Mouse (Mus musculus): Measurements from ENCODE around the gene Cpxm1. TPM values are rescaled to one million over a fixed set of nuclear protein-coding genes. Genes with fewer than 3 reads are reported as not detected.

Gene Cpxm1
- polyA plus RNA-seq, 2 experiments, result 1.9 to 2.3 TPM

- Histone ChIP-seq H3K27ac (peak within 1 kb of the TSS; percentile 53), H3K9ac (replicated peaks) (peak within 1 kb of the TSS; percentile 91), H3K4me3 (ENCODE audit: insufficient read depth in 1 of 2, low read depth in 2 of 2, low read length in 2 of 2) (peak within 1 kb of the TSS; percentile 73 to 81), H3K27me3 (ENCODE audit: control insufficient read depth, insufficient read depth, low read length) (no peaks in the 10 kb centered on the region), H3K4me2 (ENCODE audit: low read depth) (peak within 1 kb of the TSS; percentile 99), H3K4me1 (replicated peaks; ENCODE audit: control insufficient read depth in 2 of 2, insufficient read depth in 2 of 2, low read length in 1 of 2) (peaks cover 10 to 14% of the 10 kb centered on the region in 2 experiments), H3K36me3 (replicated peaks; ENCODE audit: control insufficient read depth, insufficient read depth, low read depth) (no peaks in the 10 kb centered on the region), H3K9me3 (ENCODE audit: control insufficient read depth, low read length) (no peaks in the 10 kb centered on the region)
- DNase-seq (ENCODE audit: low read depth in 3 of 3, low spot score in 3 of 3), result peak; percentile 75 to 84 (median 75)
- peak; percentile 95 for ATAC-seq (ENCODE audit: insufficient read depth)
- WGBS (ENCODE audit: insufficient replicate concordance), result under 1% methylated on average over 58 of the region's 58 CpGs
- TF ChIP-seq EP300 (IDR thresholded peaks at IDR 0.05; ENCODE audit: low read depth) (no peak), CTCF (IDR thresholded peaks at IDR 0.05; ENCODE audit: low read depth) (peak; percentile 89)
Observed at GRCm38 (mm10) chr2:130424126-130424853, 26.9 kb upstream of the Cpxm1 start, which contains the start of the genes Vps16 and Pced1a. Gene Vps16 (plus strand): TSS chr2:130424339. Gene Pced1a (minus strand): TSS chr2:130424701.

- TF ChIP-seq EP300 (IDR thresholded peaks at IDR 0.05; ENCODE audit: low read depth) (no peak), CTCF (IDR thresholded peaks at IDR 0.05; ENCODE audit: low read depth) (no peak)
- WGBS (ENCODE audit: insufficient replicate concordance), result 15% methylated on average over 49 of the region's 49 CpGs
- DNase-seq (ENCODE audit: low read depth in 3 of 3, low spot score in 3 of 3), result peak in 2 of 3 experiments; percentile 38 to 43
Observed at GRCm38 (mm10) chr2:130423397-130424125, 26.2 kb upstream of the Cpxm1 start.

GRCm38 (mm10) chr2:130421781-130422620 lies 24.6 kb upstream of the Cpxm1 start:
- Histone ChIP-seq H3K9me3 (ENCODE audit: control insufficient read depth, low read length) (no peaks in the 10 kb centered on the region), H3K27me3 (ENCODE audit: control insufficient read depth, insufficient read depth, low read length) (no peaks in the 10 kb centered on the region), H3K4me3 (ENCODE audit: insufficient read depth in 1 of 2, low read depth in 2 of 2, low read length in 2 of 2) (no peak overlapping the region), H3K36me3 (replicated peaks; ENCODE audit: control insufficient read depth, insufficient read depth, low read depth) (no peaks in the 10 kb centered on the region), H3K4me1 (replicated peaks; ENCODE audit: control insufficient read depth in 2 of 2, insufficient read depth in 2 of 2, low read length in 1 of 2) (peaks cover 10 to 11% of the 10 kb centered on the region in 2 experiments), H3K4me2 (ENCODE audit: low read depth) (no peak overlapping the region), H3K9ac (replicated peaks) (no peak overlapping the region), H3K27ac (no peak overlapping the region)
- DNase-seq (ENCODE audit: low read depth in 3 of 3, low spot score in 3 of 3) (no peak), ATAC-seq (ENCODE audit: insufficient read depth) (no peak)
- TF ChIP-seq CTCF (IDR thresholded peaks at IDR 0.05; ENCODE audit: low read depth), result no peak
- TF ChIP-seq EP300 (IDR thresholded peaks at IDR 0.05; ENCODE audit: low read depth), result no peak
- 82% methylated on average over 26 of the region's 26 CpGs for WGBS (ENCODE audit: insufficient replicate concordance)

More at GRCm38 (mm10) chr2:130423397-130424125, 26.2 kb upstream of the Cpxm1 start:
- peak overlapping the region; percentile 73 to 81 for H3K4me3 ChIP-seq (ENCODE audit: insufficient read depth in 1 of 2, low read depth in 2 of 2, low read length in 2 of 2)
- no peaks in the 10 kb centered on the region for H3K9me3 ChIP-seq (ENCODE audit: control insufficient read depth, low read length)
- H3K4me2 ChIP-seq (ENCODE audit: low read depth), result peak overlapping the region; percentile 99
- peaks cover 10 to 11% of the 10 kb centered on the region in 2 experiments for H3K4me1 ChIP-seq (replicated peaks; ENCODE audit: control insufficient read depth in 2 of 2, insufficient read depth in 2 of 2, low read length in 1 of 2)
- ATAC-seq (ENCODE audit: insufficient read depth), result peak; percentile 68
- H3K27ac ChIP-seq, result peak overlapping the region; percentile 48; the same call in 1 of the 2 replicates
- peak overlapping the region; percentile 91 for H3K9ac ChIP-seq (replicated peaks)
- H3K36me3 ChIP-seq (replicated peaks; ENCODE audit: control insufficient read depth, insufficient read depth, low read depth), result no peaks in the 10 kb centered on the region
- no peaks in the 10 kb centered on the region for H3K27me3 ChIP-seq (ENCODE audit: control insufficient read depth, insufficient read depth, low read length)

GRCm38 (mm10) chr2:130414094-130414856 lies 16.9 kb upstream of the Cpxm1 start:
- 59% methylated on average over 6 of the region's 6 CpGs for WGBS (ENCODE audit: insufficient replicate concordance)
- Histone ChIP-seq H3K9ac (replicated peaks) (no peak overlapping the region), H3K4me2 (ENCODE audit: low read depth) (no peak overlapping the region), H3K9me3 (ENCODE audit: control insufficient read depth, low read length) (no peaks in the 10 kb centered on the region), H3K4me3 (ENCODE audit: insufficient read depth in 1 of 2, low read depth in 2 of 2, low read length in 2 of 2) (no peak overlapping the region), H3K27ac (no peak overlapping the region), H3K27me3 (ENCODE audit: control insufficient read depth, insufficient read depth, low read length) (no peaks in the 10 kb centered on the region), H3K36me3 (replicated peaks; ENCODE audit: control insufficient read depth, insufficient read depth, low read depth) (no peaks in the 10 kb centered on the region), H3K4me1 (replicated peaks; ENCODE audit: control insufficient read depth in 2 of 2, insufficient read depth in 2 of 2, low read length in 1 of 2) (no peaks in the 10 kb centered on the region)
- no peak for TF ChIP-seq EP300 (IDR thresholded peaks at IDR 0.05; ENCODE audit: low read depth)
- TF ChIP-seq CTCF (IDR thresholded peaks at IDR 0.05; ENCODE audit: low read depth), result peak; percentile 38; the same call in 1 of the 2 replicates
- DNase-seq (ENCODE audit: low read depth in 3 of 3, low spot score in 3 of 3), result no peak
- ATAC-seq (ENCODE audit: insufficient read depth), result no peak
